Mouse (Mus musculus) E14TG2a.4 (cell line): ENCODE results near the gene Pgm5.

Experiments used
- CTCF ChIP-seq: conservative IDR thresholded peaks from 2 replicates; pipeline ENCODE4 v1.5.1; 2014; ENCODE audit warnings: low read length
- NANOG ChIP-seq: IDR thresholded peaks from 2 replicates; pipeline ENCODE4 v1.6.1; 2014; ENCODE audit warnings: borderline replicate concordance, low read length, mixed read lengths
- POU5F1 ChIP-seq: IDR thresholded peaks from 2 replicates; pipeline ENCODE4 v1.6.1; 2014; ENCODE audit warnings: low read length, borderline replicate concordance

DNA sequence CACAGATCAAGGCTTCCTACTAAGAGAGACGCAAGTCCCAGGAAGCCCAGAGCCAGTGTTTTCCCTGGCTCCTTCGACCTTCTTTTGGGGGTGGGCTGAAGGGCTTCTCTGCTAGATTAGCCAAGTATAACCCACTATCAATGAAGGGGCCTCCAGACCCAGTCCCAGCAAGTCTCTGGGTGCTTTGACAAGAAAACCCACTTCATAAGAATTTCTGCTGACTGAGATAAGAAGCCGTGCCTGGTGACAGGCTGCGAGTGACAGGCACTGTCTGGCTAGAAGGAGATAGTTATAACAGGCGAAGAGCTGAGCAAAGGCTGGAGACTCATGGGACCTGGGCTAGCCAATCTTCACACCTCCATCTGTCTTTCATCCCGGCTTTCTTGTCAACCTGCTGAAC lies 67.3 kb downstream of the Pgm5 start:
- TF ChIP-seq CTCF = no peak
- TF ChIP-seq POU5F1 = no peak
- no peak for TF ChIP-seq NANOG
